In the genomic region with DNA sequence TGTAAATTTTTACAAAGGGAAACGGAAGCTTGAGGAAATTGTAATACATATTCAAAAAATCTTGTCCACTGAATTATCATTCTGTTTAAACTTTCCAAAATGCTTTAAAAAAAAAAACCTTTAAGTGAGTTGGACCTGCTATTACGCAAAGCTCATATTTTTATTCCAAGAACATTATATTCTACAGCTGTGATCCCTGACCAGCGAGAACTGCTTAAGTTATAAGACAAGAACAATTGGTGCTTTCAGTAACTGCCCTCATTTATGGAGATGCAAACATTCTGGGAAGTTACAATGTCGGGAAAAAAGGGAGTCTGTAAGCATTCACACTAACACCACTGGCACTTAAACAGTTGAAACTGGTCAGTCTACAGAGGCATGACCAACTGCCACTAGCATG, we compare ENCODE assay signal across 20 mouse cellular contexts. TPM values are rescaled to one million over a fixed set of nuclear protein-coding genes. Genes with fewer than 3 reads are reported as not detected.
DNase-seq lines count a peak whose midpoint lies in the region; ATAC-seq and TF ChIP-seq lines count a peak whose summit lies in the region.
"Had no signal": no experiment of that assay in that cellular context is flagged by ENCODE, and none has a peak within 500 bp of the region (broad histone marks: within the 10 kb centered on the region; RNA-seq: fewer than 3 reads in every experiment).

No protein-coding gene starts in this region.

- no peak for ATAC-seq in lung, postnatal 0 days
- ATAC-seq: activated CD4-positive, CD25-positive, alpha-beta regulatory T cell, adult 4 months; CD4-positive, CD25-positive, alpha-beta regulatory T cell, adult 4 months; Patski had no signal

- DNase-seq in lung, postnatal 0 days (ENCODE audit: low spot score), result peak; percentile 52
- DNase-seq in lung, postnatal 25 days (ENCODE audit: low spot score), result no peak
- peak; percentile 69 for DNase-seq in NIH3T3 (ENCODE audit: low read depth)
- no peak for DNase-seq in T-cell, adult 2 months (ENCODE audit: low spot score)
- DNase-seq: adrenal gland, adult 8-10 months; adrenal gland, postnatal 25 days; B cell, adult 2 months; cerebellum, adult 11 months; cerebellum, adult 11-12 months; cerebellum, adult 18-20 months; cerebellum, adult 2 months; cerebellum, adult 8-10 months had no signal

- H3K4me1 ChIP-seq in lung, postnatal 0 days (ENCODE audit: insufficient read depth, low read depth, low read length), result peaks cover 5% of the 10 kb centered on the region; the same call in 1 of the 2 replicates

- TF ChIP-seq CTCF in lung, postnatal 0 days (IDR thresholded peaks at IDR 0.05), result no peak

- no peak overlapping the region for H3K4me3 ChIP-seq in lung, postnatal 0 days (ENCODE audit: low read depth, low read length)

- H3K9ac ChIP-seq in lung, postnatal 0 days (replicated peaks; ENCODE audit: low read depth), result no peak overlapping the region

- no peak overlapping the region for H3K27ac ChIP-seq in lung, postnatal 0 days (ENCODE audit: low read length)

- no peak overlapping the region for H3K4me2 ChIP-seq in lung, postnatal 0 days (replicated peaks; ENCODE audit: low read depth, low read length)

- H3K9me3 ChIP-seq in lung, postnatal 0 days (ENCODE audit: low read length), result no peaks in the 10 kb centered on the region
- H3K9me3 ChIP-seq: G1E had no signal

- H3K27me3 ChIP-seq in lung, postnatal 0 days (replicated peaks; ENCODE audit: insufficient read depth, low read length), result no peaks in the 10 kb centered on the region
- H3K27me3 ChIP-seq: CH12.LX, Patski had no signal

- WGBS in lung, postnatal 0 days, result 58% methylated on average over 4 of the region's 4 CpGs

- H3K36me3 ChIP-seq in lung, postnatal 0 days (ENCODE audit: insufficient read depth, low read length), result no peaks in the 10 kb centered on the region
- H3K36me3 ChIP-seq: G1E had no signal

- TF ChIP-seq EP300 in lung, postnatal 0 days (IDR thresholded peaks at IDR 0.05), result no peak

RNA-seq across cellular contexts. Expression of a gene that starts 4.4 kb away (rescaled TPM):
- polyA plus RNA-seq in lung, postnatal 0 days (2015; fragmentation: Nextera tagmentation; extraction: Ambion mirVana), result 34.6 and 42.7 TPM in 2 replicates

RNA-seq across cellular contexts. Expression of a gene that starts 31.9 kb away (rescaled TPM):
- 4.3 and 7.2 TPM in 2 replicates for polyA plus RNA-seq in lung, postnatal 0 days (2015; fragmentation: Nextera tagmentation; extraction: Ambion mirVana)
- polyA plus RNA-seq: adrenal gland, adult 2 months; brain, embryonic 14.5 days; C2C12; cerebellum, adult 2 months; G1E had no signal

RNA-seq across cellular contexts. Expression of a gene that starts 58.7 kb away (rescaled TPM):
- 9.1 and 9.2 TPM in 2 replicates for polyA plus RNA-seq in lung, postnatal 0 days (2015; fragmentation: Nextera tagmentation; extraction: Ambion mirVana)

Comparison
In these comparisons a context has a peak if more than half of its experiments do, and no peak if none do; other contexts are left out.
1. DNase-seq: peak in lung, postnatal 0 days (single experiment) and NIH3T3 (single experiment); none in lung, postnatal 25 days (single experiment) and T-cell, adult 2 months (single experiment).